Mouse (Mus musculus) 3134 (cell line): ENCODE results near the gene 4930539E08Rik.

Experiments
- DNase-seq: peaks from one replicate; pipeline ENCODE4 v3.0.0-alpha.2; 2011; ENCODE audit warnings: low spot score; ENCODE audit not compliant: insufficient read length; ENCODE audit errors: extremely low read depth

The 4930539E08Rik gene

DNA sequence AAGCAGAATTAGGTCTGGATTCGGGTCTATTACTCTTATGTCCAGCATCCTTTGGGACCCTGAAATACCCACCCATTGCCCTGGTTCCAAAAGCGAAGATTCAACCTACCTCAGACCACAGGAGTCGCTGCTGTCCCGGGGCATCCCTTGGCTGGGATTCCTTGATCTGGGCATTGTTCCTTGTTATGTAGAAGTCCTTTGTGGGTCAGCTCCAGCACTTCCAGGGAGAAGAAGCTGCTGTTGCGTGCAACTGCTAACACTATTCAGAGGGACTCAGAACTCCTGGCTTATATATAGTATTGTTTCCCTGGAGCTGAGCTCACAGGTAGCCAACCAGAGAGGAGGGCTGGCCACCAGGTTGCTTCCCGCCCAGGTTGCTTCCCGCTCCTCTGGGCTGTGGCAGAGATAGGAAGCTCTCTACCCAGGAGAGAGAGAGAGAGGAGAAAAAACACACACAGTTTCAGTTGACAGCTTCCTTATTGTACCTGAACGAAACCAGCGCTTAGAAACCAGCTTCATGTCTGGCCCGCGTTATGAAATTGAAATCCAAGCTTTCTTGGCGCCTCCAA, at the start of gene 4930539E08Rik:
Gene 4930539E08Rik (minus strand): TSS at position 265 of the 569 bp plus-strand sequence.
- DNase-seq: no peak

DNA sequence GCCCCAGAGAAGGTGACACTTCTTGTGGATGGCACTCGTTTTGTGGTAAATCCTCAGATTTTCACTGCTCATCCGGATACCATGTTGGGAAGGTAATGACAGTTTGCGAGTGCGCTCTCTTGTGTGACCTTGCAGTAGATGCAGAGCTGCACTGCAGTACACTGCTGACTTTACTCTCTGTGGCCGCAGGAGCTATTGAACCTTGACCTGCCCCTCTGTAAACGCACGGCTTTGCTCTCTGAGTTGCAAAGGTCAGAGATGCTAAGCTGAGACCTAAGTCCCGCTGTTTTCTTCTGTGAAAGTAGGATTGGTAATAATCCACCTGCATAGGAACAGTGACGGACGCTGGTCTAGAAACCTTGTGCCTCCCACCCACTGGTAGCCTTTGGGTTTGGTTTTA, 46.5 kb upstream of the 4930539E08Rik start:
- DNase-seq: no peak

DNA sequence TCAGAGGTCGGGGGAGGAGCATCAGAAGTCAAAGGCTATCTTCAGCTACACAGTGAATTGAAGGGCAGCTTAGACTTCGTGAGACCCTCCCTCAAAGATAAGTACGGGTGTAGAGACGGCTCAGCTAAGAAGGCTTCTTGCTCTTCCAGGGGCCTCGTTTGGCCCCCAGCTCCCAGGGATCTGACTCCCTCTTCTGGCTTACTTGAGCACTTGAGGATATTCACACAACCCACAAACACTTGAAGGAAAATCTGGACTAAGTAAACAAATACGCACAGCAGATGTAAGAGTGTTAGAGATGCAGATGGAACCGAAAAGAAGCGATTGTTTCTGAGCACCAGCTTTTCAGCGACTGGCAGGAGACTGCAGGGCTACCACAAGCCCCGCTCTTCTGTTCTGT, 45.5 kb upstream of the 4930539E08Rik start:
- DNase-seq: no peak

DNA sequence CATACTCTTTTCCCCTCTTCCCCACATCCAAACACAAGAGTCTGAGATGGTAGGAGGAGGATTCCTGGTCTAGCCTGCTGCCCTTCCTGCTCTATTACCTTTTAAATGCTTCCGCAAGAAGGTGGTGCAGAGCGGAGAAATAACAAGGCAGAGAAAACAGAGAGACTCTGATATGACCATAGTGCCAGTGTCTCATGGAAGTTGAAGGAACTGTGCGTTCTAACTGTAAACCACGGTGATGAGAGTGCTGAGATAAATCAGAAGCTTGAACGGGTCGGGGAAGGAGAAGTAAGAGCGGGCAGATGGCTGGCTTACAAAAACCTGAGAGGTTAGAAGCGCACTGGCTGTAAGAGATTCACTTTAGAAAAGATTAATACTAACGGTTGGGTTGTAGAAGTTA, 39.3 kb upstream of the 4930539E08Rik start:
- no peak for DNase-seq

DNA sequence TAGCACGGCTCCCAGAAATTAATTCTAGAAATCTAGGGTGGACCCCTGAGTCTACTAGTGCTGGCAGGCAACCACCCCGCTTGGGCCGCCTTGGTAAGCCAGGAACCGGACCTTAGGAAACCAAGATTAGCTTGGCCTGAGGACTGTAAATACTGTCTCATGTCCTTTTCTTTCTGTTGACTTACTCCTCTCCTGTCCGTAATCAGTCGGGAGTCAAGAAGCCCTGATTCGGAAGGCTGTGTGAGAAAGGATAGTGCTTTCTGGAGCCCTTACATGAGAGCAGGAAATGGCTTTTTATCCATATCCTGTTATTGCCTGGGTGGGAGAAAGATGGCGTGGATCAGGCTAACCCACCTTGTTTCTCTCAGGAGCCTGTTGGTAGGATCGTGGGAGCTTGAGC, 38.1 kb upstream of the 4930539E08Rik start:
- DNase-seq: no peak

DNA sequence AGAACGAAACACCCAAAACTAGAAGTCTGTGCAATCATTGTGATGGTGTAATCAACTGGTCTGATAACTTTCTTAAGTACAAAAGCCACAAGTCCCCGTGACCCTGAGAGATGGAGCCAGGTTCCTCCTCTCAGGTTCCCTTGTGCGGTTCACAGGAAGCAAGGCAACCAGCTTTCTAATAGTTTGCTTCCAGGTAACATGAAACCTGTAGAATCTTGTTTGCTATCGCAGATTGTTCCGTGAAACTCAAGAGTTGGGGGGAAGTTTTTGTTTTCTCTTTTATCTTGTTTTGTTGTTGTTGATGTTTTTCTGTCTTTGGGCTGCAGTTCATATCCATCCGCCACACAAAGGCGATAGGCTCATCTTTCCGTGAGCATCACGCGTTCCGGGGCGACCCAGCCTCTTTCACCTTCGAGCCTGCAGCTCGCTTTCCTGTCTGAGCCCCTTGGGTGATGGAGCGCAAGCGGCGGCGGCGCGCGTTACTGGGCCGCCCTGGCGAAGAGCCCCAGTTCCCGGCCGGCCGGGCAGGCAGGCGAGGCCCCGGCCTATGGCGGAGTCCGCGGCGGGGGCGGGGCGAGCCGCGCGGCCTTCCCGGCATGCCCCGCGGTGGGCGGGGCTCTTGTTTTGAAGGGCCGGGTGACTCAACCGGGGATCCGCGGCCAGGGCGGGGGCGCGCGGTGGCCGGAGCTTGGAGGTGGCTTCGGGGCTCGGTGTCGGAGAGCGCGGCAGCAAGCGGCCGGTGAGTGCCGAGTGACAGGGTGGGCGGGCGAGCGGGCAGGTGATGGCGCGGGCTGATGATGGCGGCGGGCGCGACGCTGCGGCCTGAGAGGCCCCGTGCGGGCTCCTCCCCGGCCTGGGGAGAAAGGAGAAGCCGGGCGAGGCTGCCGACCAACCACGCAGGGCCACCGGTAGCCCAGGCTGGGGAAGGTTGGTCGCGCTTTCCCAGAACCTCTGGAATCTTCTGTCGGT, 37.0 kb upstream of the 4930539E08Rik start, which contains the start of gene Kctd20:
Gene Kctd20 (plus strand): TSS at position 120 of the 969 bp plus-strand sequence.
- peak; percentile 96 for DNase-seq

DNA sequence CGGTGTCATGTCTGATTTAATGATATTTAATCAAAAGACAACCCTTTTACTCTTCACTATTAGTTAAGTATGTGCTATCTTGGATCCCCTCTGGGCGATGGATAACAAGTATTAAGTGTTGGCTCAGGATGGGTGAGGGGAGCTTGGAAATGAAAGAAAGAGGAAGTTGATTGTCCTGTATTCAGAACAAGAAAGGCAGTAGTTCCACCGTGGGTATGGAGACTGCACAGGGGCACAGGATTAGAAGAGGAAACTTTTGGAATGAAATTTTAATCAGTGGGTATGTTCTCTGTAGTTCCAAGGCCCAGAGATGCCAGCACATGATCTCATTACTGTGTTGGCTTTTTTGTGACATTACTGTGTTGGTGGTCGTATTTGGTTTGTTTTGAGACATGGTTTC, 35.6 kb upstream of the 4930539E08Rik start:
- no peak for DNase-seq

DNA sequence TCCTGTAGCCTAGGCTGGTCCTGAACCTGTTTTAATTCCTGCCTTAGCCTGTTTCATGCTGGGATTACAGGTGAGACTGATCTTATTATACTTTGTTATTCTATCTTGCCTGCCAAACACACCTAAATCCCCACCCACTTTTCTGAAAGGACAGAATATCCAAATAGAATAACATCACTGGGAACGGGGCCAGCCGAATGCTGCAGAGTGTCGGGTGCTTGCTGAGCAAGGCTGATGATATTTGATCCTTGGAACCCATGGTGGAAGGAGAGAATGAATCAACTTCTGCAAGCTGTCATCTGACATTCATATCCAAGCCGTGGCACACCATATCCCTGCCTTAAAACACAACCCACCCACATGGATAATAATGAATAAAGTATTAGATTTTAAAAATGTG, 33.5 kb upstream of the 4930539E08Rik start:
- DNase-seq: no peak

DNA sequence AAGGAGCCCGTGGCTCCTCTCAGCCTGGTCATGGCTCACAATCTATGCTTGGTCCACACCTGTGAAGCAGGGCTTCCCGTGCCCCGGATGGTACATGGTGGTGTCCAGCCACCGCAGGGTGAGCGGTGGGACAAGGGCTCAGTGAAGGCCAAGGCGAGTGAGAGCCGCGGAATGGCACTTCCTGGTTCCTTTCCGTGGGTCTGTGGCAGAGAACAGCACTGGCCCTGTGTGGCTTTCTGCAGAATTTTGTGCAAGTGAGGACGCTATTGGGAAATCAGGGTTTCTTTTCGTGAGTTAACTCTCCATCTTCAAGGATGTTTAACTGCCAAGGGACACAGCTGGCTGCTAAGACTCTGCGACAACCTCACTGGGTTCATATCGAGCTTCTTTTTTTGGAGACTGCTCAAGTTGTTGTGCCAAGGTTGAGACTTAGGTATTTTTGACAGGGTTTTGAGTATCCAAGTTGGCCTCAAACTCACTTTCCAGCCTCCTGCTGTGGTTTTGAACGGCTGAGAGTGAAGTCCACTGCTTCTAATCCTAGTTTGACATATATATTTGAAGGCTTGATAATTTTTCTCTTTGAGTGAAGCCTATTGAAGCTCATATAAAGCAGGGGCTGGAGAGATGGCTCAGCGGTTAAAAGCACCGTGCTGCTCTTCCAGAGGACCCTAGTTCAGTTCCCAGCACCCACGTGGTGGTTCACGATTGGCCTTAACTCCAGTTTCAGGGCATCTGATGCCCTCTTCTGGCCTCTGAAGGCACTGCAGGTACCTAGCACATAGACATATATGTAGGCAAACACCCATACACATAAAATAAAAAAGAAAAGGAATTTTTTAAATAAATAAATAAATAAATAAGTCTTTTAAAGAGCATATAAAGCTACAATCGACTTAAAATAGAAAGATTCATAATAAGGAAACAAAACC, 32.2 kb upstream of the 4930539E08Rik start:
- no peak for DNase-seq

DNA sequence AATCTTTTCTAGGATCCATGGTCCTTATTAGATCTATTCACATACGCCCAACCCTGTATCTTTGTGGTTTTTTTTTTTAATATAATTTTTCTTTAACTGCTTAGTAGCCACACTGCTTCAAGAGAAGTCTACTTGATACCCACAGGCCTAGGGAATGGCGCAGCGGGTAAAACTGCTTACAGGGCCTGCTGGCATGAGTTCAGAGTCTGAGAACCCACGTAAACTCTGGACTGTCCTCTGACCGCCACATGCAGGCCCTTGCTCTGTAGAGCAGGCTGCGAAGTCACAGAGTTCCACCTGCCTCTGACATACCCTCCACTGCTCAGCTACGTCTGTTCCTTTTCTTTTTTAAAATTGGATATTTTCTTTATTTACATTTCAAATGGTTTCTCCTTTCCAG, 29.4 kb upstream of the 4930539E08Rik start:
- DNase-seq: no peak

DNA sequence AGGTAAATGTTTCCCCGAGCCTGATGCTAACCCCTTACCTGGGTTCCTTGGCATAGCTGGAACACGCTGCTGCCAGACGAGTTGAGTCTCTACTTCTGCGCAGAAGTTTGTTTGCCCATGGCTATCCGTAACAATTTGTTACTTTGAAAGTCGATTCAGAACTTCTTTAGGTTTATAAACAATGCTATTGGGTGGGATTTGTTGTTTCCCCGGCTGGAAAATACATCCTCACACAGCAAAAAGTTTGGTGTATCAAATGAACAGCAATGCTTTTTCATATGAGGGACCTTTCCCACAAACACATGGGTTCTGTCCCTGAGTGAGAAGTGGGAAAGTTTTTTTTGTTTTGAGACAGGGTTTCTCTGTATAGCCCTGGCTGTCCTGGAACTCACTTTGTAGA, 28.6 kb upstream of the 4930539E08Rik start, which contains the start of gene Pxt1:
Gene Pxt1 (minus strand): TSS at position 101 of the 400 bp plus-strand sequence.
- no peak for DNase-seq

DNA sequence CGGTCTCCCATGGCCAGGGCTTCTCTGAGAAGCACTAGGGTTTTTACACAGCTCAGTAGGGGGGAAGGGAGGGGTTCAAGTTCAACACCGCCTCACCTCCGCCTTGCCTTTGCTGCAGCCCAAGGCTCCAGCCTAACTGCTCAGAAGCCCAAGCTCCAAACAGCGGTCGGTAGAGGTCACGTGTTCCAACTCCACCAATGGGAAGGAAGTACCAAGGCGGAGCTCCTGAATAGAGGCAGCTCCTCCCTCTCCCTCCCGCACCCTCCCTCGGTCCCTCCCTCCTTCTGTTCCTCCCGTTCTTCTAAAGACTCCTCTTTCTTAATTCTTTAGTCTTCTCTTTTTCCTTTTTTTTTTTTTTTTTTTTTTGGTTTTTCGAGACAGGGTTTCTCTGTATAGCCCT, 27.0 kb upstream of the 4930539E08Rik start:
- DNase-seq: no peak

DNA sequence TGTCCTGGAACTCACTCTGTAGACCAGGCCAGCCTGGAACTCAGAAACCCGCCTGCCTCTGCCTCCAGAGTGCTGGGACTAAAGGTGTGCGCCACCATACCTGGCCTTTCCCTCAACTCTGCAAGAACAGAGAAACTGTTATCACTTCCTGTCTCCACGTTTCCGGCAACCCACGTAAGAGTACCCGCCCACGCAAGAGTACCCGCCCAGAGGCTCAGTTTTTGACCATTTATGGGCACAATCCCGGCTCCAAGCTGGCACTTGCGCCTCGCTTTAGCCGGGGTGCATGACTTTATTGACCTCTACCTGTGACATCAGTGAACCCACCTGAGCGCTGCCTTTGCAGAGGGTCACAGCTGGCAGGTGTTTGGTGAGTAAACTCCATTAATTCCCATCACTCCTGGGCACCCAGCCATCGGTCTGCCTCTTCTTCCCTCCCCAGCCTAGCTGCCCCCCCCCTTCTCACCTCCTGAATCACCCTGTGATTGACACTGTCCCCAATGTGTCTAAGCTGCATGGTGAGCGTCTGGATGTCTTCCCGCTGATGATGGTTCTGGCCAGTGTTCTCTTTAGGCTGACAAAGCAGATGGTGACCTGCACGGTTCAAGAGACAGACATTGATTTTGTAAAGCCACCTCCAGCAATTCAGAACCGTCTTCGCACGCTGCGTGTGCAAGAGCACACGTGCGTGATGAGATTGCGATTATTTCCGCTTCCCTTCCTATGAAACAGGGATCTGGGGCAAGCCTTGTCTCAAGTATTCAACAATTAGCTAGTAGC, 25.8 kb upstream of the 4930539E08Rik start:
- DNase-seq: no peak

DNA sequence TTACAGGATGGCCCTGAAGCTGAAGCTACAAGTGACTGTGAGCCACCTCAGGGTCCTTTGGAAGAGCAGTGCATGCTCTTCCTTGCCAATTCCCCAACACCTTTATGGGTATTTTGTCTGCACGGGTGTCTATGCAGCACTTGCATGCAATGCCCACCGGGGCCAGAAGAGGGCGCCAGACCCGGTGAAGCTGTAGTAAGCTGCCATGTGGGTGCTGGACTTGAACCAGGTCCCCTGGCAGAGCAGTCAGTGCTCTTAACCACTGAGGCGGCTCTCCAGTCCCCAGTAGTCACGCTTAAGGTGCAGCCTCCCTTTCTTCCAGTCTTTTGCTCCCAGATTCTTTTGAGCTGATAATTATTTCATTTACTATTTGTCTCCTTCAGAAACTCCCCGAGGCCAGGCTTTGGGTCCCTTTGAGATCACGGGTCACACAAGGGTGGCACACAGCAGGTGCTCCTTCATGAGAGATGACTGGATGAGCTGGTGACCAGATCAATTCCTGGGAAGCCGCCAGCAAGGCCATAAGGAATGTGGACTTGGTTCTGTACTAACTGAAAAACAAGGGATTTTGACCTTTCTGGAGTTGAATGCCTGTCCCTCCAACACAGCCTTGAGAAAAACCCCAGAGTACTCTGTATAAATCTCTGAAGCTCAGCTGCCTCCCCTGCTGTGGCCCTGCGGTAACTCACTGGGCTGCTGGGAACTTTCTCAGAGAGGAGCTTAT, 21.7 kb upstream of the 4930539E08Rik start:
- no peak for DNase-seq

DNA sequence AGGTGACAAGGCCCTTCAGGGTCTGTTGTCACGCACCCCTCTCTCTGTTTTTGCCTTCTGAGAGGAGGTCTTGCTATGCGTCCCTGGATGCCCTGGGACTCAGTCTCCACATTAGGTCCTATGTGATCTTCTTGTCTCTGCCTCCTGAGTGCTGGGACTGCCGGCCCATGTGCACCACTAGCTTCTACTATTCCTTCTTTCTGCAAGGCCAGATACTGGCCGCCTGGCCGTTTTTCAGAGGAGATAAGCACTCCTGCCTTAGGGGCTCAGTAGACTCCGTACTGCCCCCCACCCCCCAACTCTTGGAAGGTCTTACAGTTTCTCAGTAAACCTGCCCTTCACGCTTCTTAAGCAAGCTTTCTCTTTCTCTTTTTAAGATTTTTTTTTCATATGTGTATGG, 21.0 kb upstream of the 4930539E08Rik start:
- no peak for DNase-seq

DNA sequence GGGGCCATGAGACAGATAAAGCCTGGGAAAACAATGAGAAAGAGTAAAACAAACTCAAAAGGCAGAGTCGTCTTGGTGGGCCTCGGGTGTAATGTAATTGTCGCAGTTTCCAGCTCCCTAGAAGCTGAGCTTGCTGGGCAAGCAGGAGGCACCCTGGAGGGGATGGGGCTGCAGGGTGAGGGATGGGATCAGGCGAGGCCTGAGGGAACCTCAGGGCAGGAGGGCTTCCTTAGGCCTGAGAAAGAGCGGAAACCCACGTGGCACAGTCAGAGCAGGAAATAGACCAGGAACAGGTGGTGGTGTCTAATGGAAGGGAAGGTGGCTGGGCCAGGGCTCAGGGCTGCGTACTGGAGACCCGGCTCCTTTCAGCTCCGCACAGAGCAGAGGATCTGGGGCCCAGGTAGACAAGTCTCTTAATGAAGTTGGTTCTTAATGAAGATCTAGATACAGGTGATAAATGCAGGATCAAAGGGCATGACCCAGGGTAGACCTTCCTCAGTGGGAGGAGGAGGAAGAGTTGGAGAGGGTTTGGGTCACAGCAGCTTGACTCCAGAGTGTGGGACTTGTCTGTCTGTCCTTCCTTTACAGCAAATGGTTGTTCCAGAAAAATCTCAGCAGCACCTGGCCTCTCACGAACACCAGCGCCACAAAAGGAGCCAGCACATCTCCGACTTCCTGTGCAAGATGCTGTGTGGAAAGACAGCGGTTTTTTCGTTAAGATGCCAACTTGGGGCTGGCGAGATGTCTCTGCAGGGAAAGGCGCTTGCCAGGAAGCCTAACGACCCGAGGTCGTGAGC, 19.2 kb upstream of the 4930539E08Rik start:
- DNase-seq: no peak

DNA sequence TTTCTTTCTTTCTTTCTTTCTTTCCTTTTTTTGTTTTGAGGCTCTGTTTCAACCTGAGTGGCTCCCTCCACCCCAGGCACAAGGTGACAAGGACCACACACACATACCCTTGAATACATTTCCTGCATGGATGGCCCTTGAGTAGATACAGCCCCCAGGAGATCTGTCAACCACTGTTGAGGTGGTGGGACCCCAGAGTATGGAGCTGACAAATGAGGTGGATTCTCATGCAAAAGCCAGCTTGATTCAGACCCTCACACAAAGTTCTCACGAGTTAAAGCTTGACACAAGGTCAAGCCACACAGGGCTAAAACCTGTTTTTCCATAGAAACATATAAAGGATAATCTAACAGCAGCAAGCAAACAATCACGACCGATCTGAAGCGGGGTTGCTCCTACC, 17.1 kb upstream of the 4930539E08Rik start:
- no peak for DNase-seq

DNA sequence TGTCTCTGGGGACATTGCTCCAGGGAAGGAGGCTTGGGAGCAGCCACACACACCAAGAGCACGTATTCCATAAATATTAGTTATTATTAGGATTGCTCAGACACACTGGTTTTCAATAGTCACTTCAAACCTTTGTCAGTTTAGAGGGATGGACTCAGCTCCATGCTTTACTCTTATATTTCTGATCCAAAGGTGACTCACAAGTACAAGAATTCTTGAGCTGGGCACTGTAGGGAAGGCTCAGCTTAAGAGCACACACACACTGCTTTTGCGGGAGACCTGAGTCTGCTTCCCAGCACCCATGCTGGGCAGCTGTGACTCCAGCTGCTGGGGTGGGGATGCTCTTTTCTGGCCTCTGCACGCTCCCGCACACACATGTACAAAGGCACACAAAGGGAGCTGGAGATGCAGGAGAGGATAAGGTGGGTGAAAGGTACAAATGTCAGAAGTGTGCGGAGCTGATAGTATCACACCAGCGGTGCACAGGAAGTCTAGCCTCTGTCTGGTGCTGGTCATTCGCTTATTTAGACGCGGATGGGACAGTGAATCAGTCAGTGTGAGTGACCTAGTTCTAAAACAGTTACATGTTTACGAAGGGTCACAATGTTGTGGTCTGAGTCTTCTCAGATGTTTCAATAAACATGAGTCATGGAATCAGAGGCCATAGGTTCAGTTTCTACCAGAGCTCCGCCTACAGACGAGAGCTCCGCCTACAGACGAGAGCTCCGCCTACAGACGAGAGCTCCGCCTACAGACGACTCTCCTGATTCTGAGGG, 16.5 kb upstream of the 4930539E08Rik start:
- DNase-seq: peak; percentile 34
